Mouse (Mus musculus) cortical plate, adult 2 months (tissue): Measurements from ENCODE around the gene Avl9.

Experiments used
- CTCF ChIP-seq: fragments of 200-500 bp; IDR thresholded peaks from 2 replicates; pipeline ENCODE4 v1.5.1; 2011; ENCODE audit warnings: mild to moderate bottlenecking, control low read depth, low read length; ENCODE audit not compliant: insufficient read depth; ENCODE audit errors: extremely low read depth
- POLR2A ChIP-seq: fragments of 200-500 bp; IDR thresholded peaks from 2 replicates; pipeline ENCODE4 v1.6.1; 2011; ENCODE audit warnings: mild to moderate bottlenecking, low read length, control low read depth; ENCODE audit not compliant: insufficient read depth; ENCODE audit errors: extremely low read depth

DNA sequence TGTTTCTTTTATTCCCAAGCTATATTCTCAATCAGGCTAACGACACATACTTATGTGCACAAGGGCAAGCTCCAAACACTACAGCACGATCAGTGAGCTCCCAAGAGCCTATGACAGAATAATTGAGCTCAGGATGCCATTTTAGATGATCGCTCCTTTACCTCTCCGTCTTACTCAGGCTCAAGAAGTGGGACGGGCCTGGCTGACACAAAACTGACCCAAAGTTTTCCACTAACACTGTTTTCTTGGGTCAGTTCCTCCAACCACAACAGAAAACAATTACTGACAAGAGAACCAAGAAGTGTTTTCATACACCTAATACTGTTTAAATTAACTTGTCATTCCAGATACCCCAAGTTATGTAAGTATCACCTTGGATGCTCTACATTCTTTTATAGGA lies 80.1 kb downstream of the Avl9 start:
- TF ChIP-seq CTCF, result no peak
- TF ChIP-seq POLR2A, result no peak
